Mouse (Mus musculus) myocyte (in vitro differentiated cells): ENCODE results near the gene Nacad.

Source experiments
- CEBPB ChIP-seq: IDR thresholded peaks from 2 replicates; pipeline ENCODE4 v1.6.1; 2011; ENCODE audit warnings: mild to moderate bottlenecking, moderate library complexity; ENCODE audit not compliant: poor library complexity, insufficient read depth, severe bottlenecking
- E2F4 ChIP-seq: IDR thresholded peaks from one replicate; pipeline ENCODE4 v1.6.1; 2011; ENCODE audit warnings: mild to moderate bottlenecking, control low read depth, moderate library complexity; ENCODE audit not compliant: insufficient read depth
- MAX ChIP-seq: IDR thresholded peaks from one replicate; pipeline ENCODE4 v1.6.1; 2011; ENCODE audit warnings: low read depth, mild to moderate bottlenecking, control low read depth
- POLR2A ChIP-seq: IDR thresholded peaks from one replicate; pipeline ENCODE4 v1.6.1; 2011; ENCODE audit warnings: low read depth, mild to moderate bottlenecking, control low read depth, moderate library complexity; ENCODE audit not compliant: insufficient read length
- POLR2AphosphoS2 ChIP-seq: IDR thresholded peaks from one replicate; pipeline ENCODE4 v1.6.1; 2011; ENCODE audit warnings: low read depth, control low read depth; ENCODE audit not compliant: insufficient read length
- SRF ChIP-seq: IDR thresholded peaks from one replicate; pipeline ENCODE4 v1.6.1; 2011; ENCODE audit warnings: low read depth; ENCODE audit not compliant: control insufficient read depth, insufficient read length
- TCF12 ChIP-seq: IDR thresholded peaks from one replicate; pipeline ENCODE4 v1.6.1; 2011; ENCODE audit warnings: mild to moderate bottlenecking, control low read depth; ENCODE audit not compliant: poor library complexity, insufficient read depth, severe bottlenecking
- USF1 ChIP-seq: IDR thresholded peaks from one replicate; pipeline ENCODE4 v1.6.1; 2011; ENCODE audit warnings: low read depth, mild to moderate bottlenecking, control low read depth, moderate library complexity

DNA sequence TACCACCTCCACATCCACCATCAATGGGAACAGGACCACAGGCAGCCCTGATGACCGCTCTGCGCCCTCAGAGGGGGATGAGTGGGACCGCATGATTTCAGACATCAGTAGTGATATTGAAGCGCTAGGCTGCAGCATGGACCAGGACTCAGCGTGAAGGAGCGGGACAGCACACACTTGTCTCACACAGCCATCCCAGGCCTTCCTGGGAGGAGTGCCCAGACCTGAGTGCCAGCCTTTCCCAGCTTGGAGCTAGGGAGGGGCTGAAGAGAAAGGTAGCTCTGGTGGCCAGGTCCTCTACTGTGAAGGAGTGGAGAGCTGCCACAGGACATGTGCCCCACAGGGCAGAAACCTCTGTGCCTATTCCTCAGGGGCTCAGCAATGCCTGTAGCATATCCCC is 9.6 kb downstream of the Nacad start:
- TF ChIP-seq CEBPB (no peak), POLR2A (no peak), TCF12 (no peak), POLR2AphosphoS2 (no peak), MAX (no peak), SRF (no peak), USF1 (no peak), E2F4 (no peak)
